Mouse (Mus musculus) liver, embryonic 15.5 days (tissue): ENCODE results near the gene Vps45. TPM values are rescaled to one million over a fixed set of nuclear protein-coding genes. Genes with fewer than 3 reads are reported as not detected.
A peak's percentile ranks its signal among the peaks of the same experiment; 100 is the strongest.

Experiments
- ATAC-seq: fragments of 200-750 bp; cut with Nextera tagmentation; 2 replicates; pipeline ENCODE4 v1.8.0; 2017; ENCODE audit warnings: moderate number of reproducible peaks, mild to moderate bottlenecking, moderate library complexity; ENCODE audit not compliant: insufficient read depth
- H3K27ac ChIP-seq: fragments of 300-500 bp; sonication (generic); replicated peaks from 2 replicates; pipeline ENCODE4 v1.5.1; 2015; ENCODE audit warnings: mild to moderate bottlenecking, inconsistent platforms
- H3K27me3 ChIP-seq: fragments of 300-500 bp; sonication (generic); 2 replicates; pipeline ENCODE4 v1.6.1; 2015; ENCODE audit warnings: mild to moderate bottlenecking, inconsistent platforms
- H3K36me3 ChIP-seq: fragments of 300-500 bp; sonication (generic); replicated peaks from 2 replicates; pipeline ENCODE4 v1.6.1; 2015; ENCODE audit warnings: moderate library complexity, mild to moderate bottlenecking, inconsistent platforms
- H3K4me1 ChIP-seq: fragments of 300-500 bp; sonication (generic); replicated peaks from 2 replicates; pipeline ENCODE4 v1.6.1; 2015; ENCODE audit warnings: inconsistent platforms
- H3K4me2 ChIP-seq: fragments of 300-500 bp; sonication (generic); 2 replicates; pipeline ENCODE4 v1.6.1; 2015; ENCODE audit warnings: moderate library complexity, mild to moderate bottlenecking, inconsistent platforms
- H3K4me3 ChIP-seq: fragments of 300-500 bp; sonication (generic); replicated peaks from 2 replicates; pipeline ENCODE4 v1.5.1; 2015; ENCODE audit warnings: mild to moderate bottlenecking, inconsistent platforms
- H3K9ac ChIP-seq: fragments of 300-500 bp; sonication (generic); 2 replicates; pipeline ENCODE4 v1.6.1; 2015; ENCODE audit warnings: moderate library complexity, mild to moderate bottlenecking, inconsistent platforms
- H3K9me3 ChIP-seq: fragments of 300-500 bp; sonication (generic); replicated peaks from 2 replicates; pipeline ENCODE4 v1.6.1; 2016; ENCODE audit warnings: inconsistent platforms
- WGBS: fragments of 180-500 bp; shearing (Covaris S2); methylation state at CpG from one replicate; pipeline ENCODE4 v1.1.7; 2015; ENCODE audit warnings: mixed read lengths; ENCODE audit not compliant: insufficient replicate concordance; 5-methylcytosine and 5-hydroxymethylcytosine counted together
- polyA plus RNA-seq: library from polyadenylated mRNA; unstranded; fragments of >200 nt; fragmentation: Nextera tagmentation; extraction: Ambion mirVana; gene quantifications from 2 replicates; pipeline ENCODE4 v1.2.1, GENCODE M21; 2015

The Vps45 gene
- 12.6 and 14.1 TPM in 2 replicates for polyA plus RNA-seq

DNA sequence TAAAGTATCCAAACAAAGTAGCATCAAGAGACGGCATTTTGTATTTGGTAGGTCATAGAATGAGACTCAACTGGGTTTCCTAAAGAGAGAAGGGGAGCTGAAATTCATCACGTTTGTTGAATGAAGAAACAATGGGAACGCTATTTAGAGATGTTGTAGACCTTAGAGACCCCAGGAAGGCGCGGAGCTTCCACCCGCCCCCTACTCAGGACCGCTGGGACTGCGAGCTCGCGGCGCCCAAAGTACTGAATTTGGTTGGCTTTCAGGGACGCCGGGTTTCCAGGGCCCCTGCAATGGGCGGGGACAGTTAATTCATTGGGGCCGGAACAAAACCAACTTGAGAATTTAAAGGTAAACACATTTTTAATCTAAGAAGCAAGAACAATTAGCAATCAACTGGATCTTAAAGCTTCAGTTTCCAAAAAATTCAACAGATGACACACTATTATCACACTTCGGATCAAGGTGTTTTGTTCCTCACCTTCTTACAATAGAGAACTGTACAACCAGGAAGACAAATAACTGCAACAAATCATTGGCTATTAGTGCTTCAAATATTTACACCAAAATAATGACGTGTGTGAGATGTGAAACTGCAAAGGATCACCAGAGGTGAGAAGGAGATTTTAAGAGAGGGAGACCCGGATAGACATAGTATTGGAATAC lies at the start of gene Vps45:
Vps45 (minus strand) TSS at position 236 of the 666 bp plus-strand sequence.
- WGBS = 1% methylated on average over 18 of the region's 18 CpGs
- H3K4me3 ChIP-seq = peak within 1 kb of the TSS; percentile 76
- H3K4me2 ChIP-seq = peak within 1 kb of the TSS; percentile 89
- H3K9ac ChIP-seq = peak within 1 kb of the TSS; percentile 86
- ATAC-seq = peak; percentile 86
- peaks cover 6% of the 10 kb centered on the region; the same call in 1 of the 2 replicates for H3K36me3 ChIP-seq
- 0 out of 2 replicates have a peak, but pooled peaks cover 3% of the 10 kb centered on the region for H3K27me3 ChIP-seq
- H3K9me3 ChIP-seq = no peaks in the 10 kb centered on the region
- peak within 1 kb of the TSS; percentile 91 for H3K27ac ChIP-seq
- H3K4me1 ChIP-seq = peaks cover 20% of the 10 kb centered on the region

DNA sequence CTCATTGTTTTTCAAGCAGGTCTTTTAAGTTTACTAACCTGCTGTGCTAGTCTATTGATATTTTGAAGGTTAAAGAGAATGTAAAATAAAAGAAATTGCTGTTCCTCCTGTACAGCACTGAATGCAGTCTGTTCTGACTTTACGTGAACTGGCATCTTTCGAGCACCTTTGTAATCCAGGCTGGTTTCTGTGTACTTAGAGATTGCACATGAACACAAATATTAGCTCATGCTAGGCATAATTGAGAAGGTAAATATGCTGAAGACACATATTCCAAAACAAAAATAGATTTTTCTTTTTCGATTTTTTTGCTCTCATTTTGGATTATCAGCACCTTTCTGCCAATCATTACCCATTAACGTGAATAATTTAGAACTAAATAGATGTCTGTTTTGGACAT lies 47.9 kb upstream of the Vps45 start:
- H3K4me1 ChIP-seq = peaks cover 45% of the 10 kb centered on the region
- no peak for ATAC-seq
- H3K4me3 ChIP-seq = no peak overlapping the region
- 0 out of 2 replicates have a peak, but pooled peaks cover 2% of the 10 kb centered on the region for H3K36me3 ChIP-seq
- H3K27me3 ChIP-seq = no peaks in the 10 kb centered on the region; the same call in 1 of the 2 replicates
- peak overlapping the region; percentile 83; the same call in 1 of the 2 replicates for H3K4me2 ChIP-seq
- no peak overlapping the region for H3K27ac ChIP-seq
- H3K9me3 ChIP-seq = no peaks in the 10 kb centered on the region
- WGBS = 72% methylated on average over 4 of the region's 4 CpGs
- no peak overlapping the region for H3K9ac ChIP-seq

DNA sequence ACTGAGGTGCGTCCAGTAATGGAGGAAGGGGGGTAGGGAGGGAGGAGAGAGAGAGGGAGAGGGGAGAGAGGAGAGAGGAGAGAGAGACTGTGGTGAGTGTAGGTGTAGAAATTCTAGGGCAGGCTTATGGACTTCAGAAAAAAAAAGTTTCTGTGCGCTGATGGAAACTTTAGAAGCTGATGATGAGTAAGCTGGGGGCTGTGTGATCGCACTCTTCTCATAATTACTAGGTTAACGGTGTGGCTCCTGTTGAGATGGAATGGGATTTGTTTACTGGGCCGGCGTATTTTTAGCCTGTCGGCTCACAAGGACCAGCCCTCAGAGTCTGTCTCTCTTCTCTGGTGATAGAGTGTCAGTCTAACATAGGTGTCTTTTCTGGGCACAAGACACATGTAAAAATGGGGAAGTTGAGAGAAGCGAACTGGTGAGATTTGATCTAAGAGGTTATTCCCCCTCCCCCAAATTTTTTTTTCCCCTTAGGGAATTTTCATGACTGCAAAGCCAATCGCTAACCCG lies 47.0 kb upstream of the Vps45 start:
- H3K9me3 ChIP-seq = no peaks in the 10 kb centered on the region
- no peak for ATAC-seq

DNA sequence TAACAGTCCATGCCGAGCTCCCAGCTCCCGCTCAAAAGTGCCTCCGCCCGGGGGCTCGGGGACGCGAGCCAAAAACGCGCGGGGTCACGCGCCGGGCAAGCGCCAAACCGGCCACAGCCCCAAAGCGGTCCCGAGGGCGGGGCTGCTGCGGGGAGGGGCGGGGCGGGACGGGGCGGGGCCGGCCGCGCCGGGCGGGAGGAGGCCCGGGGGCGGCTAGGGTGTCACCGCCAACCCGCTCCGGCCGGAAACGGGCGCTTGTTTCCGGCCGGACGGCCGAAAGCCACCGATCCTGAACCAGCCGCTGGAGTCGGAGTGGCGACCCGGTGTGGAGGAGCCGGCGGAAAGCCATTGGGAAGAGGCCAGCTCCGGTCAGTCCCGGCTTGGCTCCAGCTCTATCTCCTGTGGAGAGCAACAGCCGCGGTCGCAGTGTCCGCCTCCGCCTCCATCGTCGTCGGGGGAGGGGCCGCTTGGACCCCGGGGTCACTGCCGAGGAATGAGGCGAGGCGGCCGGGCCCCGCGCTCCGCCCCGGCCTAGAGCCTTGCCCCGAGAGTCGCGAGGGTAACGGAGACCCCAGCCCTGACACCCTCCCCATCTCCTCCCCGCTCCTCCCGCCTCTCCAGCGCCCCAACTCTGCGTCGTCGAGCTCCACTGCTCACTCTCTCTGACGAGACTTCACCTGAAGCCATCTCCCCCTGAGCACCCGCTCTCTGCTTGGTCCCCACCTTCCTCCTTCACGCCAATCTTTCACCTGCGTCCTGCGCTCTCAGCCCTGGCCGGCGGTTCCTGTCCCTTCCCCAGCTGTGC lies 46.2 kb upstream of the Vps45 start, which contains the start of gene Otud7b:
Otud7b (plus strand) TSS at position 267 of the 805 bp plus-strand sequence.
- Histone ChIP-seq H3K9me3 (no peaks in the 10 kb centered on the region), H3K27me3 (no peaks in the 10 kb centered on the region; the same call in 1 of the 2 replicates), H3K36me3 (0 out of 2 replicates have a peak, but pooled peaks cover 2% of the 10 kb centered on the region), H3K9ac (peak within 1 kb of the TSS; percentile 98), H3K27ac (peak within 1 kb of the TSS; percentile 93), H3K4me2 (peak within 1 kb of the TSS; percentile 83), H3K4me3 (peak within 1 kb of the TSS; percentile 96), H3K4me1 (peaks cover 45% of the 10 kb centered on the region)
- WGBS = under 1% methylated on average over 84 of the region's 84 CpGs
- ATAC-seq = peak; percentile 93

More for the DNA sequence above, 47.0 kb upstream of the Vps45 start:
- peaks cover 45% of the 10 kb centered on the region for H3K4me1 ChIP-seq
- peak overlapping the region; percentile 98 for H3K9ac ChIP-seq
- H3K27me3 ChIP-seq = no peaks in the 10 kb centered on the region; the same call in 1 of the 2 replicates
- WGBS = 7% methylated on average over 10 of the region's 10 CpGs
- H3K27ac ChIP-seq = peak overlapping the region; percentile 93
- peak overlapping the region; percentile 83 for H3K4me2 ChIP-seq
- 0 out of 2 replicates have a peak, but pooled peaks cover 2% of the 10 kb centered on the region for H3K36me3 ChIP-seq
- H3K4me3 ChIP-seq = peak overlapping the region; percentile 96

DNA sequence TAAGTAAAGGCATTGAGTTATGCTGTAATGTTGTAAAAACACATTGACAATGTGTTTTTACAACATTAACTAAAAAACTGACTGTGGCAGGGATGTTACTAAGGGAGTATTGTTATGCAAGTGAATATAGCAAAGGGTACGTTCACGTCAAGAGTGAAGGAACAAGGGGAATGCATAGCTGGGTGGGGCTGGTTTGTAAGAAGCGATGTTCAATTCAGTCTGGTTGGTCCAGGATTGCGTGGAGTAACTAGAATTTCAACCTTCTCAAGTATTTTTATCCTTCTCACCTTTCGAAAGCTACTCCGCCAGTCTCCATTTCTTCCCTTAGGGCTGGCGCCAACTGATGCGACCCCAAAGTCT lies 45.6 kb upstream of the Vps45 start:
- Histone ChIP-seq H3K4me2 (peak overlapping the region; percentile 83), H3K4me1 (peaks cover 42% of the 10 kb centered on the region), H3K36me3 (no peaks in the 10 kb centered on the region), H3K27me3 (no peaks in the 10 kb centered on the region; the same call in 1 of the 2 replicates), H3K9ac (peak overlapping the region; percentile 98), H3K9me3 (no peaks in the 10 kb centered on the region), H3K4me3 (peak overlapping the region; percentile 96), H3K27ac (peak overlapping the region; percentile 93)
- peak; percentile 14; the same call in 1 of the 2 replicates for ATAC-seq
- WGBS = 7% methylated on average over 8 of the region's 8 CpGs

DNA sequence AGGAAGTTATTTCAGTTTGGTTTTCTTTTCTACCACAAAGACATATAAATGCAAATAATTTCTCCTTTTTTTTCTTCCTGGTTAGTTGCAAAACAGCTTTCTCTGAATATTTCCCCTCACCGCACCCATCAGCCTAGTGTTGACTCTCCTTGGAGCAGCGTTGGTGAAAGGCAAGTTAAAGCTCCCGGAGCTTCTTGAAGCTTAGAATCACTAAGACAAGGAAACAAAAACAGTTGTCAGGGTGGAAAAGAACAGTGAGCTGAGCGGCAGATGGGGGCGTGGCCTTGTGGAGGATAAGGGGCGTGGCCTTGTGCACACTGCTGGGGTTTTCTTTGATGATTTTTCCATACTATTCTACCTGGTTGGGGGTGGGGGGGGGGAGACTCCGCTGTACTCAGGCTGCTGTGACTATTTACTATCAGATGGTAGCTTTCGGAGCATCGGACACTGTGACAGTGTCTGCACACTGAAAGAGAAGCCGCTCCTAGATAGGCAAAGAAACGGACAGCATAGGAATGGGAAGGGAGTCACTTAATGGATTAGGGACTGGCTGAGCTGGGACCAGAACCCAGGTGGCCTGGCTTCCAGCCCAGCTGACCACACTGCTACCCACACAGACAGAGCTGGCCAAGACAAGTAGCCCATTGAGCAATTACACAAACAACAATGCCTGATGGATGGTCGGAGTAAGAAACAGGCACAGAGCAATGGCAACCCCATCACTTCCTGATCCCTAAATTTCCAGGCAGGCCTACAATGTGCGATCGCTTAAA lies 44.0 kb upstream of the Vps45 start:
- Histone ChIP-seq H3K9me3 (no peaks in the 10 kb centered on the region), H3K27me3 (peaks cover 5% of the 10 kb centered on the region; the same call in 1 of the 2 replicates), H3K9ac (peak overlapping the region; percentile 45; the same call in 1 of the 2 replicates), H3K4me3 (peak overlapping the region; percentile 32), H3K27ac (no peak overlapping the region), H3K4me2 (peak overlapping the region; percentile 63), H3K4me1 (peaks cover 38% of the 10 kb centered on the region), H3K36me3 (no peaks in the 10 kb centered on the region)
- ATAC-seq = no peak
- WGBS = 22% methylated on average over 14 of the region's 14 CpGs

DNA sequence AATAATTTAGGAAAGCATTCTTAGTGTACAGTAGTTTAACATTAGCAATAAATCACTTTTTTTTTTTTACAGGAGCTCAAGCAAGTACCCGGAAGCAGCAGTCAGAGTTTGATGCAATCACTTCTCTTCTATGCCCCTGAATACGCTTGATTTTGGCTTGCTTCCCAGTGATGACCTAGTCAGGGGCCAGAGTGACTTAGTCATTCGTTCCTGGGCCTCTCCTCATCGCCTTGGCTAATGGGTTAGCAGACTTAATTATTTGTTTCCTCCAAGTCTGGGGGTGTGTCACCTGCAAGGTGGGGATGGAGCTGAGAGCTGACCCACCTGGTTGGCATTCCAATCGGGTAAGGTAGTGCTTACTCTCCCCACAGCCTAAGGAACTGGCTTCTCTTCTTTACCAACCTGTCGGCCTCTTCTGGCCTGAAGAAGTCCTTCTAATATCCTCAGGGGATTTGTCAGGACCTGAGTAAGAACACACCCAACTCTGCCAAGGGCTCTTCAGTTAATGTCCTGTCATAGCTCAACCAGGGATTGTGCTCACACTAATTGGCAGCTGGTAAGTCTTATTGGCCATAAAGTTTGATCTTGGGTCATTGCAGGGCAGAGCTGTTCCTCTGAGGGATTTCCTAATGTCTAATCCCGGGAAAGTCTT lies 40.5 kb upstream of the Vps45 start:
- no peak overlapping the region for H3K4me2 ChIP-seq
- no peaks in the 10 kb centered on the region for H3K36me3 ChIP-seq
- H3K27ac ChIP-seq = no peak overlapping the region
- 46% methylated on average over 7 of the region's 7 CpGs for WGBS
- H3K9me3 ChIP-seq = no peaks in the 10 kb centered on the region
- no peak overlapping the region for H3K4me3 ChIP-seq
- no peak overlapping the region for H3K9ac ChIP-seq
- H3K4me1 ChIP-seq = peaks cover 21% of the 10 kb centered on the region
- peaks cover 5% of the 10 kb centered on the region; the same call in 1 of the 2 replicates for H3K27me3 ChIP-seq
- ATAC-seq = no peak

DNA sequence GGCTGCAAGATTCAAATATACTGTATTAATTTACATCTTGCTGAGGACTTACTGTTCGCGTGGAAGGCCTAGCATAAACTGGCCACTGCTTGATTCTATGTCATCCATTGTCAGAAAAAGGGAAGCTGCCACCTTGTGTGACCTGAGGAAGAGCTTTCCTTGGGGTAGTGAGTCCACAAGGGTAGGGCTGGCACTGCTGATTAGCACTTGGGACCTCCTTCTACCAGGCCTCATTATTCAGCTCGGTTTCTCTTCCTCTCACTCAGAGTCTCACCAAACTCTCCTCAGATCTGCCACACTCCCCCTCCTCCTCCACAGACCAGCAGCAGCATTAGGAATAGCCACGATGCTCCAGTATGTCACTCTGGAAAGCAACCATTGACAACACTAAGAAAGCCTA lies 39.9 kb upstream of the Vps45 start:
- WGBS = 50% methylated on average over 4 of the region's 4 CpGs
- Histone ChIP-seq H3K4me2 (no peak overlapping the region), H3K36me3 (no peaks in the 10 kb centered on the region), H3K9me3 (no peaks in the 10 kb centered on the region), H3K27ac (no peak overlapping the region), H3K4me3 (no peak overlapping the region), H3K27me3 (peaks cover 5% of the 10 kb centered on the region; the same call in 1 of the 2 replicates), H3K9ac (no peak overlapping the region), H3K4me1 (peaks cover 15% of the 10 kb centered on the region)
- ATAC-seq = no peak

DNA sequence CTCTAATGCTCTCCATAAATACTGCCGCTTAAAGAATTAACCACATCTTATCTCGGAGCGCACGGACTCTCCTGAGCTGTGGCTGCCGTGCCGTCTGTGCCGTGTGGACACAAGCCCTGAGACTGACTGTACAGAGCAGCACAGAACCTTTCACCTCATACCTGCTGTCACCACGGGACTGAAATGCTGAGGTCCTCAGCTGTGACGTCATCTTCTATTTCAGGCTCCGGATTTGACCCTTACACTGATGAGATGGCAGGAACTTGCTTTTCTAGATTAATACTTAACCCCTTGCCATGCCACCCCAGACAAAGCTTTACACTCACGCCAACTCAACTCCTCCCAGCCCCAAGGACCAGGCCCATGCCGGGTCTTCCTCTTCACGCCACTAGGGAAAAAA lies 35.9 kb upstream of the Vps45 start:
- peak overlapping the region; percentile 18; the same call in 1 of the 2 replicates for H3K4me2 ChIP-seq
- ATAC-seq = peak; percentile 85
- WGBS = 55% methylated on average over 13 of the region's 13 CpGs

DNA sequence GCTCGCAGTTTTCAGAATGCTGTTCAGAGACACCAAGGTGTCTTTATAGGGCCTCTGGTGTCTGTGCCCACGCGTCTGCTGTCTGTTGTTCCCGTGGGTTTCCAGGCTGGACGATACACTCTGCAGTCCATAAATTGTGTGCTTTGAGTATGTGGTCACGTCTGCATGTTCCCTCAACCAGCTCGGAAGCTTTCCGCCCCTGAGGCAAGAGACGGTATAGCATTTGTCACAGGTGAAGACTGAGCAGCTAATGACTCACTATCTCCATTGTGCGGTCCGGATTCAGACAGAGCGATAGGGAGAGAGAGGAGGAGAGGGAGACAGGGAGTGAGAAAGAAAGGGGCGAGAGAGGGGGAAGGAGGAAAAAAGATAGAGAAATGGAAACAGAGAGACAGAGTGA lies 35.2 kb upstream of the Vps45 start:
- Histone ChIP-seq H3K27ac (no peak overlapping the region), H3K27me3 (peaks cover 9% of the 10 kb centered on the region; the same call in 1 of the 2 replicates), H3K36me3 (no peaks in the 10 kb centered on the region), H3K9ac (no peak overlapping the region), H3K4me1 (peaks cover under 1% of the 10 kb centered on the region; the same call in 1 of the 2 replicates), H3K9me3 (no peaks in the 10 kb centered on the region), H3K4me2 (peak overlapping the region; percentile 18; the same call in 1 of the 2 replicates), H3K4me3 (no peak overlapping the region)
- no peak for ATAC-seq
- WGBS = 63% methylated on average over 13 of the region's 13 CpGs

More for the DNA sequence above, 35.9 kb upstream of the Vps45 start:
- Histone ChIP-seq H3K27ac (no peak overlapping the region), H3K4me3 (no peak overlapping the region), H3K36me3 (no peaks in the 10 kb centered on the region), H3K9ac (no peak overlapping the region), H3K27me3 (peaks cover 9% of the 10 kb centered on the region; the same call in 1 of the 2 replicates), H3K9me3 (no peaks in the 10 kb centered on the region), H3K4me1 (peaks cover 3% of the 10 kb centered on the region)
